Mouse (Mus musculus): ENCODE results near the gene Adgrl1.

Gene Adgrl1

GRCm38 (mm10) chr8:83899363-83900252 lies at the start of gene Adgrl1:
TSS of gene Adgrl1 (plus strand) at chr8:83900105.
- DNase-seq, result peak; percentile 99

GRCm38 (mm10) chr8:83852329-83852728 lies 47.6 kb upstream of the Adgrl1 start:
- peak; percentile 3 for DNase-seq

- peak; percentile 41 for DNase-seq
These were observed 46.4 kb upstream of the Adgrl1 start for GRCm38 (mm10) chr8:83853323-83854050.

- peak; percentile 58 for DNase-seq
These were observed 43.3 kb upstream of the Adgrl1 start for GRCm38 (mm10) chr8:83856486-83857065.

GRCm38 (mm10) chr8:83862439-83863268 lies 37.3 kb upstream of the Adgrl1 start:
- DNase-seq, result no peak

GRCm38 (mm10) chr8:83874881-83875655 lies 24.8 kb upstream of the Adgrl1 start:
- peak; percentile 97 for DNase-seq

- peak; percentile 91 for DNase-seq
These were observed 24.3 kb upstream of the Adgrl1 start for GRCm38 (mm10) chr8:83875656-83876040.

GRCm38 (mm10) chr8:83876080-83876837 lies 23.6 kb upstream of the Adgrl1 start:
- peak; percentile 91 for DNase-seq

- DNase-seq, result peak; percentile 91
These were observed 23.1 kb upstream of the Adgrl1 start for GRCm38 (mm10) chr8:83876838-83877223.

GRCm38 (mm10) chr8:83888409-83888808 lies 11.5 kb upstream of the Adgrl1 start:
- DNase-seq, result no peak

- no peak for DNase-seq
These were observed 7.8 kb upstream of the Adgrl1 start for GRCm38 (mm10) chr8:83892061-83892460.

- DNase-seq, result peak; percentile 94
These were observed 6.0 kb upstream of the Adgrl1 start for GRCm38 (mm10) chr8:83893915-83894314.

- DNase-seq, result peak; percentile 94
These were observed 4.0 kb upstream of the Adgrl1 start for GRCm38 (mm10) chr8:83895894-83896293.

GRCm38 (mm10) chr8:83896461-83896860 lies 3.4 kb upstream of the Adgrl1 start:
- no peak for DNase-seq

- peak; percentile 91 for DNase-seq
These were observed 2.7 kb upstream of the Adgrl1 start for GRCm38 (mm10) chr8:83897211-83897610.

- no peak for DNase-seq
These were observed 1.4 kb upstream of the Adgrl1 start for GRCm38 (mm10) chr8:83898456-83898855.

- peak; percentile 96 for DNase-seq
These were observed 931 bp upstream of the Adgrl1 start for GRCm38 (mm10) chr8:83898985-83899362.

- DNase-seq, result no peak
These were observed 506 bp downstream of the Adgrl1 start for GRCm38 (mm10) chr8:83900266-83900956.

- no peak for DNase-seq
These were observed 1.0 kb downstream of the Adgrl1 start for GRCm38 (mm10) chr8:83900957-83901270.
